Mouse (Mus musculus) limb, embryonic 10.5 days (tissue): ENCODE measurements around the gene Ccr4. TPM values are rescaled to one million over a fixed set of nuclear protein-coding genes. Genes with fewer than 3 reads are reported as not detected.

Source experiments
- DNase-seq: peaks from one replicate; pipeline ENCODE4 v3.0.0-alpha.2; 2017; ENCODE audit warnings: low spot score
- H3K27ac ChIP-seq: fragments of 300-500 bp; sonication (generic); 2 replicates; pipeline ENCODE4 v1.5.1; 2016; ENCODE audit warnings: mild to moderate bottlenecking
- H3K27me3 ChIP-seq: fragments of 300-500 bp; sonication (generic); 2 replicates; pipeline ENCODE4 v1.6.1; 2016; ENCODE audit warnings: low read depth, mild to moderate bottlenecking; ENCODE audit not compliant: poor library complexity, severe bottlenecking
- H3K36me3 ChIP-seq: fragments of 300-500 bp; sonication (generic); 2 replicates; pipeline ENCODE4 v1.6.1; 2016; ENCODE audit warnings: mild to moderate bottlenecking, moderate library complexity
- H3K4me1 ChIP-seq: fragments of 300-500 bp; sonication (generic); 2 replicates; pipeline ENCODE4 v1.6.1; 2016
- H3K4me3 ChIP-seq: fragments of 300-500 bp; sonication (generic); 2 replicates; pipeline ENCODE4 v1.5.1; 2016; ENCODE audit warnings: mild to moderate bottlenecking, moderate library complexity
- H3K9me3 ChIP-seq: fragments of 300-500 bp; sonication (generic); replicated peaks from 2 replicates; pipeline ENCODE4 v1.6.1; 2016; ENCODE audit warnings: mild to moderate bottlenecking
- WGBS: fragments of 180-500 bp; shearing (Covaris S2); methylation state at CpG from one replicate; pipeline ENCODE4 v1.1.7; 2016; 5-methylcytosine and 5-hydroxymethylcytosine counted together
- polyA plus RNA-seq: library from polyadenylated mRNA; unstranded; fragments of >200 nt; fragmentation: Nextera tagmentation; extraction: Ambion mirVana; gene quantifications from 2 replicates; pipeline ENCODE4 v1.2.1, GENCODE M21; 2016

The Ccr4 gene
- polyA plus RNA-seq, 1 experiment from 2014 or later: not detected

DNA sequence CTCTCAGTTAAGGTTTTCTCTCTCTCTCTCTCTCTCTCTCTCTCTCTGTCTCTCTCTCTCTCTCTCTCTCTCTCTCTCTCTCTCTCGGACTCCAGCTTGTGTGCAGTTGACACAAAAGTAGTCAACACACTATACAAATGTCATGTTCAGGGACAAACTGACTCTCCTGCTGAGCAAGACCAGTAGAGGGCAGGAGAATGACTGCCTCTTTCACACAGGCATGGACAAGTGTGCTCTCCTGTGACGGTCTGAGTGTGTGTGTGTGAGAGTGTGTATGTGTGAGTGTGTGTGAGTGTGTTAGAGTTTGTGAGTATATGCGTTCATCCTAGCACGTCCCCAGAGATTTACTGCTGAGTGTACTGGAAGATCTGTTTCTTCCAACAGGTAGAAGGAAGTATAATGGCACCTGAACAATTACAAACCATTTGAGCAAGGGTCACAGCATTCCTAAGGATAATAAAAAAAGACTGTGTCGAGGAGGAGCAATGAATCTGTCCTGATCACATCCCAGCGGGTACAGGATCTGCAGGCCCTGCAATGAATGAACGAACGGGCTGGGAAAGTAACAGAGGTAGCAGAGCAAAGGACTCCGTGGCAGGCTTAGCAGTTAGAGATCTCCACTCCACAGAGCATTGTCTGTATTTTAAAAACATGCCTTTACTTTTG lies 14.2 kb upstream of the Ccr4 start:
- WGBS: 67% methylated on average over 9 of the region's 9 CpGs
- Histone ChIP-seq H3K27ac (no peak overlapping the region), H3K4me1 (no peaks in the 10 kb centered on the region), H3K9me3 (peaks cover 7% of the 10 kb centered on the region), H3K36me3 (peaks cover 75% of the 10 kb centered on the region), H3K27me3 (no peaks in the 10 kb centered on the region), H3K4me3 (no peak overlapping the region)
- DNase-seq: no peak

- peaks cover 75% of the 10 kb centered on the region for H3K36me3 ChIP-seq
- H3K27ac ChIP-seq: no peak overlapping the region
- 87% methylated on average over 13 of the region's 13 CpGs for WGBS
- H3K4me1 ChIP-seq: no peaks in the 10 kb centered on the region
- no peak overlapping the region for H3K4me3 ChIP-seq
- H3K27me3 ChIP-seq: no peaks in the 10 kb centered on the region
- DNase-seq: no peak
- H3K9me3 ChIP-seq: peaks cover 16% of the 10 kb centered on the region
Observed at GRCm38 (mm10) chr9:114517924-114518497, 13.3 kb upstream of the Ccr4 start.

DNA sequence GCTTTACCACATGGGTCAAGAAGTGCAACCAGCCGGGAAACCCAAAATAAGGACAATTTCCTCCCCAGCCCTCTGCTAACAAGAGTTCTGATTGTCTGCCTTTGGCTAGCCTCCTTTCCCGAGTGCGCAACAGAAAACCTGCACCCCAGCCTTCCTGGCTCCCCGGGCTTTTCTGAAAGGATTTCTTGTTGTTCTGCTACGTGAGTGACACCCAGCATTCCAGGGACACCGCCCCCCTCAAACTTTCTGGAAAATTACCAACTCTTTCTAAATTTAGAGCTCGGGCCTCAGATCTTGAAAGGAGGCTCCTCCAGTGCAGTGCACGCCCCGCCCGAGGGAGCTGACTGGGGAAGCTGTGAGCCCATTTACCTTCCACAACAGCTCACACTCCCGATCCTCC lies 10.6 kb upstream of the Ccr4 start, which contains the start of gene C130032M10Rik:
Gene C130032M10Rik (plus strand): TSS at position 334 of the 400 bp plus-strand sequence.
- DNase-seq: no peak
- Histone ChIP-seq H3K27ac (no peak within 1 kb of the TSS), H3K4me3 (no peak within 1 kb of the TSS), H3K4me1 (no peaks in the 10 kb centered on the region), H3K9me3 (peaks cover 22% of the 10 kb centered on the region), H3K27me3 (no peaks in the 10 kb centered on the region), H3K36me3 (peaks cover 88% of the 10 kb centered on the region)
- WGBS: 96% methylated on average over 11 of the region's 11 CpGs

- Histone ChIP-seq H3K27me3 (no peaks in the 10 kb centered on the region), H3K9me3 (peaks cover 22% of the 10 kb centered on the region), H3K27ac (no peak overlapping the region), H3K36me3 (peaks cover 99% of the 10 kb centered on the region), H3K4me1 (no peaks in the 10 kb centered on the region), H3K4me3 (no peak overlapping the region)
- no peak for DNase-seq
- 96% methylated on average over 21 of the region's 21 CpGs for WGBS
Observed at GRCm38 (mm10) chr9:114512831-114513230, 8.1 kb upstream of the Ccr4 start.

DNA sequence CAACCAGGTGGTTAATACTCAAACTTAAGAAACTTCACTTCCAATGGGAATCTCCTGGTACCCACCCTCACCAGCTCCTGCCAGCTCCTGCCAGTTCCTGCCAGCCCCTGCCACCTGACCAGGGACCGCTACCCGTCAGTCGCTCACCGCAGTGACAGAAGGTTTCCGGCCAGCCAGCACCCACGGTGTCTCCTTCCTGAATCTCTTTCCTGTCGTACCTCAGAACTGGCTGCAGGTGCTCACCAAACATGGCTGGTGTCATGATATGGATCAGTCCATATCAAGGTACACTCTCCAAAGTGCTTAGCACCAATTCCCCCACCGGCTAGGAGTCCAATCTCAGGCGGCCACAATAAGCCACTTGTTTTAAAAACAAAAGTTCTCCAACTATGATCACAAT lies 5.1 kb upstream of the Ccr4 start:
- no peaks in the 10 kb centered on the region for H3K27me3 ChIP-seq
- H3K4me1 ChIP-seq: no peaks in the 10 kb centered on the region
- DNase-seq: no peak
- peaks cover 88% of the 10 kb centered on the region for H3K36me3 ChIP-seq
- WGBS: 96% methylated on average over 9 of the region's 9 CpGs
- no peak overlapping the region for H3K27ac ChIP-seq
- peaks cover 22% of the 10 kb centered on the region for H3K9me3 ChIP-seq
- H3K4me3 ChIP-seq: no peak overlapping the region

GRCm38 (mm10) chr9:114507421-114507820 lies 2.7 kb upstream of the Ccr4 start:
- Histone ChIP-seq H3K9me3 (peaks cover under 1% of the 10 kb centered on the region; the same call in 1 of the 2 replicates), H3K27ac (no peak overlapping the region), H3K4me3 (no peak overlapping the region), H3K4me1 (0 out of 2 replicates have a peak, but pooled peaks cover 3% of the 10 kb centered on the region), H3K36me3 (peaks cover 65% of the 10 kb centered on the region), H3K27me3 (no peaks in the 10 kb centered on the region)
- 93% methylated on average over 9 of the region's 9 CpGs for WGBS
- no peak for DNase-seq

GRCm38 (mm10) chr9:114506564-114506963 lies 1.8 kb upstream of the Ccr4 start:
- WGBS: 88% methylated on average over 4 of the region's 4 CpGs
- Histone ChIP-seq H3K27ac (no peak overlapping the region), H3K36me3 (peaks cover 56% of the 10 kb centered on the region), H3K27me3 (no peaks in the 10 kb centered on the region), H3K4me1 (0 out of 2 replicates have a peak, but pooled peaks cover 3% of the 10 kb centered on the region), H3K4me3 (no peak overlapping the region), H3K9me3 (no peaks in the 10 kb centered on the region)
- no peak for DNase-seq

DNA sequence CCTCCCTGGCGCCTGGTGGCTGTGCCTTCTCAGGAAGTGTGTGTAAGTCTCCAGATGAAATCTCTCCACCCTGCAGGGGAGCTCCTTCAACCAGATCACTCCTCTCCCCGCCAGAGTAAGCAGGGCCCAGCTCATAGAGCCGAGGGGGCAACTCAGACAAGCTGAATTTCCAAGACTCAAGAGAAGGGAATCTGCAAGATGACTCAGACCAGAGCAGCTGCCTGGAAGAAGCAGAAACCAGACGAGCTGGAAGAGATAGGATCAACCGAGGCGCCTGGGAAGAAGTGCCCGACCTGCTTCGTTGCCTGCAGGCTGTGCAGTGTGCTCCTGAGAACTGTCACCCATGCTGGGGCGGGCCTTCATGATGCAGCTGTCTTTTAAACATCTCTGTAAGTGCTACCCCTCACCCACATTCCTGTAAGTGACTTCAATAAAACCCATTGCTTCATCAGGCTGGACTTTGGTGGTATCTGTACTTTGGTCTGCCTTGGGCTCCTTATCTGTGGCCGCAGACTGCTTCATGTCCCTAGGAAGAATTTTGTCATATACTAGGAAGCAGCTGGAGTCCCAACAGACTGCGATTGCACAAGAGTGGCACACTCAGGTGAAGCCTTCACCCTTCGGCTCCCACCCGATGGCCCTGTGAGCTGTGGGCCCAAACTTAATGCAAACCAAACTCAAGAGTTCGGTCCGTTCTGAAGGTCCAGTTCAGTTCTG lies 1.8 kb downstream of the Ccr4 start:
- DNase-seq: no peak
- Histone ChIP-seq H3K27ac (no peak overlapping the region), H3K9me3 (no peaks in the 10 kb centered on the region), H3K27me3 (no peaks in the 10 kb centered on the region), H3K36me3 (peaks cover 19% of the 10 kb centered on the region), H3K4me3 (no peak overlapping the region), H3K4me1 (peaks cover 11% of the 10 kb centered on the region)
- 70% methylated on average over 15 of the region's 15 CpGs for WGBS

GRCm38 (mm10) chr9:114501913-114502312 lies 2.8 kb downstream of the Ccr4 start:
- H3K9me3 ChIP-seq: no peaks in the 10 kb centered on the region
- 96% methylated on average over 11 of the region's 11 CpGs for WGBS
- H3K4me1 ChIP-seq: peaks cover 11% of the 10 kb centered on the region
- no peak overlapping the region for H3K27ac ChIP-seq
- no peaks in the 10 kb centered on the region for H3K27me3 ChIP-seq
- no peak for DNase-seq
- H3K36me3 ChIP-seq: peaks cover 10% of the 10 kb centered on the region
- H3K4me3 ChIP-seq: no peak overlapping the region

- peaks cover 11% of the 10 kb centered on the region for H3K4me1 ChIP-seq
- H3K27ac ChIP-seq: no peak overlapping the region
- H3K27me3 ChIP-seq: no peaks in the 10 kb centered on the region
- 94% methylated on average over 7 of the region's 7 CpGs for WGBS
- DNase-seq: no peak
- H3K9me3 ChIP-seq: no peaks in the 10 kb centered on the region
- no peak overlapping the region for H3K4me3 ChIP-seq
- peaks cover 2% of the 10 kb centered on the region for H3K36me3 ChIP-seq
Observed at GRCm38 (mm10) chr9:114501111-114501510, 3.6 kb downstream of the Ccr4 start.

DNA sequence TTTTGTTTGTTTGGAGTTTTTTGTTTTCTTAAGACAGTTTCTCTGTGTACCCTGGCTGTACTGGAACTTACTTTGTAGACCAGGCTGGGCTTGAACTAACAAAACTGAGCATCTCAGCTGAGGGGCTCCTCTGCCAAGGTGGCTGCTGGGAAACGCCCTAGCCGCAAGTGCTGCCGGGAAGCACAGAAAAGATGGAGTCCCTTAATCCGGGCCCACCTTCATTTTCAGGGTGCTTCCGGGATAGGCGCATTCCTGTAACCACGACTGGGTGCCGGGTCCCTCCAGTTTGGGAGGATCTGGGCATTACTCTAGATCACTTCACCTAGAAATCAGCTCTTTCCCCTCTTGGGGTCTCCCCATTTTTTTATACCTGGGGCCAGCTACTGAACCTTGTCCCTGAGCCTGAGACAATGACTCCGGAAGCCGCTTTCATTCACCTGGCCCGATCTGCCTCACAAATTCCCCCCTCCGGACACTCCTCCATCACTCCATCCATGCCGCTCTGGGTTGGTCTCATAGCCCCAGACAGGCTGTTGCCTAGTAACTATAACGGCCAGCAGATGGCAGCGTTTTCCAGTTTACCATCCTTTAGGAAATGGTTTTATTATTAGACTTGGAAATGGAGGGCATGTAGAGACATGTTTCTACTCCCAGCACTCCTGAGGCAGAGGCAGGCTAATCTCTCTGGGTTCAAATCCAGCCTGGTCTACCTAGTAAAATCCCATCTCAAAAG lies 4.8 kb downstream of the Ccr4 start:
- H3K4me3 ChIP-seq: no peak overlapping the region
- H3K9me3 ChIP-seq: no peaks in the 10 kb centered on the region
- H3K27me3 ChIP-seq: no peaks in the 10 kb centered on the region
- peaks cover 11% of the 10 kb centered on the region for H3K4me1 ChIP-seq
- H3K36me3 ChIP-seq: no peaks in the 10 kb centered on the region
- H3K27ac ChIP-seq: no peak overlapping the region
- 18% methylated on average over 15 of the region's 15 CpGs for WGBS
- peak; percentile 81 for DNase-seq

GRCm38 (mm10) chr9:114498218-114498617 lies 6.5 kb downstream of the Ccr4 start:
- Histone ChIP-seq H3K4me3 (no peak overlapping the region), H3K27ac (no peak overlapping the region), H3K27me3 (no peaks in the 10 kb centered on the region), H3K9me3 (no peaks in the 10 kb centered on the region), H3K36me3 (no peaks in the 10 kb centered on the region), H3K4me1 (peaks cover 11% of the 10 kb centered on the region)
- 9% methylated on average over 11 of the region's 11 CpGs for WGBS
- DNase-seq: peak; percentile 95
